Mouse (Mus musculus) lung, postnatal 0 days (tissue): Measurements from ENCODE around the gene Cabp4. TPM values are rescaled to one million over a fixed set of nuclear protein-coding genes. Genes with fewer than 3 reads are reported as not detected.
A peak's percentile ranks its signal among the peaks of the same experiment; 100 is the strongest.

Source experiments
- ATAC-seq: fragments of 200-750 bp; cut with Nextera tagmentation; 2 replicates; pipeline ENCODE4 v1.8.0; 2017; ENCODE audit warnings: moderate library complexity
- DNase-seq: peaks from one replicate; pipeline ENCODE4 v3.0.0-alpha.2; 2016; ENCODE audit warnings: low spot score
- H3K27ac ChIP-seq: fragments of 300-500 bp; sonication (generic); 2 replicates; pipeline ENCODE4 v1.5.1; 2014; ENCODE audit warnings: antibody characterized with exemption, mild to moderate bottlenecking, low read length, mixed read lengths
- H3K27me3 ChIP-seq: fragments of 300-500 bp; sonication (generic); replicated peaks from 2 replicates; pipeline ENCODE4 v1.6.1; 2014; ENCODE audit warnings: low read length, mixed read lengths; ENCODE audit not compliant: insufficient read depth
- H3K36me3 ChIP-seq: fragments of 300-500 bp; sonication (generic); 2 replicates; pipeline ENCODE4 v1.6.1; 2014; ENCODE audit warnings: low read length, mixed read lengths; ENCODE audit not compliant: insufficient read depth
- H3K4me1 ChIP-seq: fragments of 300-500 bp; sonication (generic); 2 replicates; pipeline ENCODE4 v1.6.1; 2014; ENCODE audit warnings: antibody characterized with exemption, low read depth, low read length, mixed read lengths; ENCODE audit not compliant: insufficient read depth
- H3K4me2 ChIP-seq: fragments of 300-500 bp; sonication (generic); replicated peaks from 2 replicates; pipeline ENCODE4 v1.6.1; 2014; ENCODE audit warnings: low read depth, mild to moderate bottlenecking, low read length, moderate library complexity, mixed read lengths
- H3K4me3 ChIP-seq: fragments of 300-500 bp; sonication (generic); 2 replicates; pipeline ENCODE4 v1.5.1; 2014; ENCODE audit warnings: low read depth, low read length
- H3K9ac ChIP-seq: fragments of 300-500 bp; sonication (generic); replicated peaks from 2 replicates; pipeline ENCODE4 v1.6.1; 2014; ENCODE audit warnings: low read depth, mild to moderate bottlenecking
- H3K9me3 ChIP-seq: fragments of 300-500 bp; sonication (generic); 2 replicates; pipeline ENCODE4 v1.6.1; 2016; ENCODE audit warnings: low read length, mixed read lengths
- CTCF ChIP-seq: IDR thresholded peaks from 2 replicates; pipeline ENCODE4 v1.5.1; 2016; ENCODE audit warnings: antibody characterized with exemption, mild to moderate bottlenecking
- EP300 ChIP-seq: IDR thresholded peaks from 2 replicates; pipeline ENCODE4 v1.6.1; 2016; ENCODE audit warnings: antibody characterized with exemption, mild to moderate bottlenecking, control low read depth
- WGBS: fragments of 180-500 bp; shearing (Covaris S2); extraction: QIAGEN DNeasy Blood & Tissue Kit; methylation state at CpG from one replicate; pipeline ENCODE4 v1.1.7; 2014; 5-methylcytosine and 5-hydroxymethylcytosine counted together
- polyA plus RNA-seq: library from polyadenylated mRNA; unstranded; fragments of >200 nt; fragmentation: Nextera tagmentation; extraction: Ambion mirVana; gene quantifications from 2 replicates; pipeline ENCODE4 v1.2.1, GENCODE M21; 2015

Cabp4 gene
- polyA plus RNA-seq, 1 experiment from 2014 or later, result 0.10 TPM

GRCm38 (mm10) chr19:4189051-4189620 lies 45.3 kb upstream of the Cabp4 start:
- WGBS, result 88% methylated on average over 10 of the region's 12 CpGs
- Histone ChIP-seq H3K4me2 (no peak overlapping the region), H3K27ac (no peak overlapping the region), H3K9ac (no peak overlapping the region), H3K4me3 (no peak overlapping the region), H3K9me3 (no peaks in the 10 kb centered on the region), H3K27me3 (no peaks in the 10 kb centered on the region), H3K36me3 (0 out of 2 replicates have a peak, but pooled peaks cover 3% of the 10 kb centered on the region), H3K4me1 (peaks cover 8% of the 10 kb centered on the region; the same call in 1 of the 2 replicates)
- TF ChIP-seq CTCF, result no peak
- TF ChIP-seq EP300, result no peak
- ATAC-seq (no peak), DNase-seq (no peak)

DNA sequence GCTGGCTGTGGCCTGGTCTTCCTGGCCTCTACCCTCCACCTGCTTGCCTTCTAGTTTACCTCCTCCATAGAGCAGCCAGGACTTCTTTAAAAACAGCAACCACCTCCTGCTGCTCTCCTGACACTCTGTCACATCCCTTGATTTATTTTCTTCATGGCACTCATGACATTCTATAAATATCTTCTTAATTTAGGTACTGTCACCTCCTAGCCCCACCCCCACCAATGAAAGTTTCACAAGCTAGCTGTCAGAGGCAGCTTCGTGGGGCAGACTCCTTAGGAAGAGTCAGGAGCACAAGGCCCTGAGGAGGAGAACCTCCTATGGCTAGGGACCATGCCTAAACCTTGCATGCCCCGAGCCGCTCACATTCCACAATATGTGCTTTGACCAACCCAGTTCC lies 43.5 kb upstream of the Cabp4 start:
- no peak overlapping the region for H3K9ac ChIP-seq
- ATAC-seq, result no peak
- TF ChIP-seq EP300 (no peak), CTCF (no peak)
- H3K27me3 ChIP-seq, result no peaks in the 10 kb centered on the region
- H3K27ac ChIP-seq, result no peak overlapping the region
- 64% methylated on average over 3 of the region's 3 CpGs for WGBS
- DNase-seq, result no peak
- no peak overlapping the region for H3K4me3 ChIP-seq
- H3K36me3 ChIP-seq, result no peaks in the 10 kb centered on the region
- H3K4me2 ChIP-seq, result no peak overlapping the region
- peaks cover 5% of the 10 kb centered on the region; the same call in 1 of the 2 replicates for H3K4me1 ChIP-seq
- no peaks in the 10 kb centered on the region for H3K9me3 ChIP-seq

DNA sequence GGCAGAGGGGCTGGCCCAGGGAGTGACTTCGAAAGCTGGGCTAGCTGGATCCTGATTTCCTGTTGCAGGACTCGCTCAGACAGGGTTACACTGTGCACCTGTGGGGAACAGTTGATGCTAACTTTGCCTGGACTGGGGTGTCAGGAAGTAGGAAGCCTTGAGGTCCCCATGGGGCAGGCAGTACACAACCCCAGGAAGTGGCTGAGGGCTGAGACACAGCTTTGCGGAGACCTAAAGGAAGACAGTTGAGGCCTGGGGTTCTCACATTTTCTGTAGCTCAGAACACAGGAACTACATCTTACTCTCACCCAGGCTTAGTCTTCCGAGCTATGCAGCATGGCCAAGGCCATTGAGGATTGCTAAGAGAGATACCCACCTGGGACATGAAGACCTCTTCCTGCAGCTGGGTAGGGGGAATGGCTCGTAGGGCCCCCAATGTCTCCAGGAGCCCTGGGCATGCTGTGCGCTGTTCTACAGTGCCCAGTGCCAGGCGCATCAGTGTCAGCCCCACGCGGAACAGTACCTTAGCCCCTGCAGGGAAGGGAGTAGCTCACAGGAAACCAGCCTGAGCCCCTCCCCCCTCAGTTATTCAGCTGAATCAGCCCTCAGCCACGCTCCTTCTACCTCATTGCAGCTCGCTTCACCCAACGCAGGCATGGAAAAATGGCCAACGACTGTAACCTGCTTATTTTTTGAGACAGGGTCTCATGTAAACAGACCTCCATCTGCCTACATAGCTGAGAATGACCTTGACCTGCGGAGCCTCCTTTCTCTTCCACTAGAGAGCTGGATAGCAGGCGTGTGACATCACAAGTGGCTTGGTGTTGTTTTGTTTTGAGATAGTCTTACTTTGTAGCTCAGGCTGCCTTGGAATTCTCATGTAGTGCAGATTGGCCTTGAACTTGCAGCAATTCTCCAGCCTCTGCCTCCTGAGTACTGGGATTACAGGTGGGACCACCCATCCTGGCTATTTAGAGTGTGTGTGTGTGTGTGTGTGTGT lies 41.4 kb upstream of the Cabp4 start:
- Histone ChIP-seq H3K27me3 (no peaks in the 10 kb centered on the region), H3K4me3 (no peak overlapping the region), H3K36me3 (no peaks in the 10 kb centered on the region), H3K27ac (peak overlapping the region; percentile 14; the same call in 1 of the 2 replicates), H3K9me3 (no peaks in the 10 kb centered on the region), H3K4me1 (no peaks in the 10 kb centered on the region), H3K4me2 (no peak overlapping the region), H3K9ac (no peak overlapping the region)
- TF ChIP-seq EP300 (no peak), CTCF (no peak)
- ATAC-seq (peak; percentile 46; the same call in 1 of the 2 replicates), DNase-seq (no peak)
- 40% methylated on average over 15 of the region's 15 CpGs for WGBS

- 89% methylated on average over 2 of the region's 2 CpGs for WGBS
- ATAC-seq (no peak), DNase-seq (no peak)
- Histone ChIP-seq H3K4me2 (no peak overlapping the region), H3K4me3 (no peak overlapping the region), H3K4me1 (no peaks in the 10 kb centered on the region), H3K27me3 (no peaks in the 10 kb centered on the region), H3K27ac (0 out of 2 replicates have a peak overlapping the region, but pooled peaks have one; percentile 11), H3K9ac (no peak overlapping the region), H3K9me3 (no peaks in the 10 kb centered on the region), H3K36me3 (no peaks in the 10 kb centered on the region)
- TF ChIP-seq EP300, result no peak
- no peak for TF ChIP-seq CTCF
Observed at GRCm38 (mm10) chr19:4183689-4184088, 39.9 kb upstream of the Cabp4 start.

GRCm38 (mm10) chr19:4181892-4182291 lies 38.1 kb upstream of the Cabp4 start:
- H3K9ac ChIP-seq, result no peak overlapping the region
- H3K4me3 ChIP-seq, result no peak overlapping the region
- DNase-seq (peak; percentile 81), ATAC-seq (peak; percentile 78)
- H3K27me3 ChIP-seq, result no peaks in the 10 kb centered on the region
- no peaks in the 10 kb centered on the region for H3K9me3 ChIP-seq
- H3K27ac ChIP-seq, result no peak overlapping the region
- 25% methylated on average over 3 of the region's 3 CpGs for WGBS
- no peak overlapping the region for H3K4me2 ChIP-seq
- H3K4me1 ChIP-seq, result no peaks in the 10 kb centered on the region
- no peaks in the 10 kb centered on the region for H3K36me3 ChIP-seq
- no peak for TF ChIP-seq CTCF
- TF ChIP-seq EP300, result no peak

DNA sequence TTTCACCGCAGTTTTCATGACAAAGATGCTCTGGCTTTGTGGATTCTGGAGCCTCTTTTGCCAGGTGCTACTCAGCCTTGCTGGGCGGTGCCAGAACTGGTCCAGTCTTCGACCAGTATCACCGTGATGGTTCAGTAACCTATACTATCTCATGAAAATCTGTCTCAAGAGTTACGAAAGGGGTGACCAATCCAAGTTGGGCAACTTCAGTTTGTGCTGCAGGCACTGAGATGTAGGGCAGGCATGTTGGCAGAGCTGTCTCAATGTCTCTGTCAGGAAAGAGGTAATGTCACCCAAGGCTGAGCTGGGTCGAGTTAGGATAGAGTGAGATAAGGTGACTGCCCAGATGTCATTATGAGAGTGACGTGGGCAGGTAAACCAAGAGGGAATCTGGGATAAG lies 36.6 kb upstream of the Cabp4 start:
- ATAC-seq, result no peak
- Histone ChIP-seq H3K9me3 (no peaks in the 10 kb centered on the region), H3K4me1 (0 out of 2 replicates have a peak, but pooled peaks cover 2% of the 10 kb centered on the region), H3K36me3 (no peaks in the 10 kb centered on the region), H3K27me3 (no peaks in the 10 kb centered on the region), H3K4me2 (no peak overlapping the region), H3K9ac (no peak overlapping the region), H3K4me3 (no peak overlapping the region), H3K27ac (no peak overlapping the region)
- 82% methylated on average over 7 of the region's 7 CpGs for WGBS
- TF ChIP-seq CTCF, result no peak
- TF ChIP-seq EP300, result no peak
- no peak for DNase-seq
